Mouse (Mus musculus) cortical plate, adult 2 months (tissue): ENCODE results near the gene Gm9918. TPM values are rescaled to one million over a fixed set of nuclear protein-coding genes. Genes with fewer than 3 reads are reported as not detected.
A peak's percentile ranks its signal among the peaks of the same experiment; 100 is the strongest.

Experiments
- H3K27ac ChIP-seq: fragments of 200-500 bp; 2 replicates; pipeline ENCODE4 v1.5.1; 2012; ENCODE audit warnings: low read length, control low read depth, inconsistent platforms; ENCODE audit not compliant: insufficient read depth
- H3K4me1 ChIP-seq: fragments of 200-500 bp; 2 replicates; pipeline ENCODE4 v1.6.1; 2011; ENCODE audit warnings: low read length; ENCODE audit not compliant: control insufficient read depth, insufficient read depth
- H3K4me3 ChIP-seq: fragments of 200-500 bp; 2 replicates; pipeline ENCODE4 v1.5.1; 2011; ENCODE audit warnings: mild to moderate bottlenecking, low read length, control low read depth; ENCODE audit not compliant: insufficient read depth
- CTCF ChIP-seq: fragments of 200-500 bp; IDR thresholded peaks from 2 replicates; pipeline ENCODE4 v1.5.1; 2011; ENCODE audit warnings: mild to moderate bottlenecking, control low read depth, low read length; ENCODE audit not compliant: insufficient read depth; ENCODE audit errors: extremely low read depth
- POLR2A ChIP-seq: fragments of 200-500 bp; IDR thresholded peaks from 2 replicates; pipeline ENCODE4 v1.6.1; 2011; ENCODE audit warnings: mild to moderate bottlenecking, low read length, control low read depth; ENCODE audit not compliant: insufficient read depth; ENCODE audit errors: extremely low read depth
- polyA plus RNA-seq: library from polyadenylated mRNA; depleted of rRNA; stranded (reverse); fragments of >200 nt; gene quantifications from 2 replicates; pipeline ENCODE4 v1.2.3, GENCODE M21; 2012; rRNA removed

Gm9918 gene
- polyA plus RNA-seq, 1 experiment: 0.04 TPM

DNA sequence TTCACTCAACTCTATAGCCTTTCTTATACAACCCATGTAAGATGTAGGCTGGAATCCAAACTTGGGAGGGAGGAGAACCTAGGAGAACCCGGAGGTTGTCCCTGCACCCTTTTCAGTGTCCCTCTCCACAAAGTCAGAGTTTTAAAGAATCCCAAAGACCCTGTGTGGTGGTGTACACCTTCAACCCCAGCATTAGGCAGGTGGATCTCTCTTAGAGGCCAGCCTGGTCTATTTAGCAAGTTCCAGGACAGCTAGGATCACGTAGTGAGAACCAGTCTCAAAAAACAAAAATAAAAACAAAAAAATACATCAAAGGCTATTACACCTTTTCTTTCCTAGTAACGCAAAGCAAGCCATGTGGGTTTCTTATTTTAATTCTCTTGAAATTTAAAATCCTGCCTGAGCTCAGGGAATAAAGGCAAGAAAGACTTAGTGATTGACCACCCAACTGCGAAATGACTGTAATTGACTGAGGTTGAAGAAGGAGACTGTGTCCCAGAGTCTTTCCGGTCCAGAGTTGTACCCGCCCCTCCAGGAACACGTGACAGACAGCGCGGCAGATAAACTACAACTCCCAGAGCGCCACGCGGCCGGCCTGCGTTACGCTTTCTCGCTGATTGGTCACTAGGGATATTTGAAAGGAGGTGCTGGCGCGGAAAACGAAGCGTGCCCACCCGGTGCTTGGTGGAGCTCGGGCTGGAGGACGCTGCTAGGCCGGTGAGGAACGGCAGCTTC lies 25.4 kb downstream of the Gm9918 start, which contains the start of gene Espl1:
Espl1 (plus strand) TSS at position 634 of the 735 bp plus-strand sequence.
- no peaks in the 10 kb centered on the region; the same call in 1 of the 2 replicates for H3K4me1 ChIP-seq
- TF ChIP-seq CTCF: no peak
- peak; percentile 84 for TF ChIP-seq POLR2A
- peak within 1 kb of the TSS; percentile 36 for H3K4me3 ChIP-seq
- no peak within 1 kb of the TSS for H3K27ac ChIP-seq

DNA sequence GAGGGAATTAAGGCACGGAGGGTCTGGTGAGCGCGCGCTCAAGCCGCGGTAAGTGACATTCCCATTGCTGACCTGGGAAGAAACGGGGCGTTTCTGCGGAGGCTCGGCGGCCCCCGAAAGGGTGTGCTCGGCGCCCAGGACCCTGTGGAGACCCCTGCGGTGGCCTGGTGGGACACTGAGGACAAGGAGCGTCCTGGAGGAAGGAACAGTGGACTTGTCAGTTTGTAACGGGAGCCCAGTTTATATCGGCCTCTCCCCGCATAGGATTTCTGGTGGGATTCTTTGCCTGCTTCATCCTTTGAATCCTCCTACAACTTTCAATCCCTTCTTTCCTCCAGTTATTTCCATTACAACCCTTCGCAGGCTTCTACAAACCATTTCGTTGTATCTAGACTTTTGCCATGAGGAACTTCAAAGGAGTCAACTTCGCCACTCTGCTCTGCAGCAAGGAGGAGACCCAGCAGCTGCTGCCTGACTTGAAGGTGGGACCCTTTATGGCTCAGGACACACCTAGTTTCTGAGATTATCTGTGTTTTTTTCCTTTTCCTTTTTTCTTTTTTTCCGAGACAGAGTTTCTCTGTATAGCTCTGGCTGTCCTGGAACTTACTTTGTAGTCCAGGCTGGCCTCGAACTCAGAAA lies 26.1 kb downstream of the Gm9918 start:
- H3K27ac ChIP-seq: no peak overlapping the region
- no peak for TF ChIP-seq CTCF
- no peak for TF ChIP-seq POLR2A

DNA sequence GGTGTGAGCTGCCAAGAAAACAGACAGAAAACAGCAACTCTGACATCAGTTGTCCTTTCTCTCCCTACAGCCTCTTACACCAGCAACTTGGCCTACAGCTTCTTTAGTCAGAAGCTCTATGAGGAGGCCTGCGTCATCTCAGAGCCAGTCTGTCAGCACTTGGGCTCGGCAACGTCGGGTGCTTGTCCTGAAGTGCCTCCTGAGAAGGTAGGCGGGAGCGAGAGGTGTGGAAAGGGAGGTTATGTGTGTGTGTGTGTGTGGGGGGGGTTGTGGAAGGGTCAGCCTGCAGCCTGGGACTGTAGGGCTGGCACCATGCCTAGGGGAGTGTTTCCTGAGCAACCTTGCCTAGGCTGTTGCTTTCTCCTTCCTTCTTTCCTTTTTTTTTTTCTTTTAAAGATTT lies 32.2 kb downstream of the Gm9918 start:
- no peaks in the 10 kb centered on the region for H3K4me1 ChIP-seq

More for the DNA sequence above, 26.1 kb downstream of the Gm9918 start:
- Histone ChIP-seq H3K4me3 (peak overlapping the region; percentile 36), H3K4me1 (no peaks in the 10 kb centered on the region; the same call in 1 of the 2 replicates)

DNA sequence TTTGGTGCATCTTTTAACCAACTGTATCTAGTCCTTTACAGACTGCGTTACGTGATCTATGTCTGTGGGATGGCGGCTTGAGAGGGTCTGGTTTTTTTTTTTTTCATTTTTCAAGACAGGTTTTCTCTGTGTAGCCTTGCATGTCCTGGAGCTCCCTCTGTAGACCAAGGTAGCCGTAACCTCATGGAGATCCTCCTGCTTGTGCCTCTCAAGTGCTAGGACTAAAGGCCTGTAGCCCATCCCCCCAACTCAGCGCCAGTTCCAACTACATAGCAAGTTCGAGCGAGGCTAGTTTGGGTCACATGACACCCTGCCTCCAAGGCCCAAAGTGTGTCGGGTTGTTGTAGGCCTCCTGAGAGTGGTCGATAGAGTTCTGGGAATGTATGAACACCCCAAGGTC lies 38.4 kb downstream of the Gm9918 start:
- H3K4me3 ChIP-seq: no peak overlapping the region
- H3K4me1 ChIP-seq: no peaks in the 10 kb centered on the region
- H3K27ac ChIP-seq: no peak overlapping the region
- TF ChIP-seq CTCF (no peak), POLR2A (no peak)

More for the DNA sequence above, 32.2 kb downstream of the Gm9918 start:
- Histone ChIP-seq H3K4me3 (no peak overlapping the region), H3K27ac (no peak overlapping the region)
- TF ChIP-seq POLR2A (no peak), CTCF (no peak)

DNA sequence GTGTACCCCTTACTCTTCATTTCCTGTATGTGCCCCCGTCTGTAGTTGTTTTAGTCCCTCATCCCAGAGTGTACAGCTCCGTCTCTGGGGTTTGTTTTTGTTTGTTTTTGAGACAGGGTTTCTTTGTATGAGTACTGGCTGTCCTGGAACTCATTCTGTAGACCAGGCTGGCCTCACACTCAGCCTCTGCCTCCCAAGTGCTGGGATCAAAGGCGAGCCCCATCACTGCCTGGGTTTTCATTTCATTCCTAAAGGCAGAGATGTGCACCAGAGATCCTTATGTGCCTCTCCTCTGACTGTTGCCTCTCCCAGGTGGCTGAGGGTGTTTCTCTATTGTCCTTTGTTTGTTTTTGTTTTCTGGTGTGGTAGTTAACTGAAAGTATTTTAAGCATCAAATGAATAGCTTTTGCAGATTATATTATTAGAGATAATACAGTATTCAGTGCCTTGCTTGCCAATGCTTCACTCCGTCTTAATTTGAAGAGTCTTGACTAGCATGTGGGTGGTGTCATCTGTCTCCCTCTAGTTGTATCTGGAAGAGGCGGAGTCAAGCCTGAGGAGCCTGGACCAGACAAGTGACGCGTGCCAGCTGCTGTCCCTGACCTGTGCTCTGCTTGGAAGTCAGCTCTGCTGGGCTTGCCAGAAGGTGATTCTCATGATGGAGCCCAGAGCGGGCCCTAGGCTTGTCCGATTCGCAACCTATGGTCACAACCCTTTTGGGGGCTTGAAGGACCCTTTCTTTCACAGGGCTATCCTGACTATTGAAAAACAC lies 39.9 kb downstream of the Gm9918 start:
- TF ChIP-seq CTCF (no peak), POLR2A (no peak)
- H3K4me1 ChIP-seq: no peaks in the 10 kb centered on the region
- no peak overlapping the region for H3K27ac ChIP-seq
- no peak overlapping the region for H3K4me3 ChIP-seq

DNA sequence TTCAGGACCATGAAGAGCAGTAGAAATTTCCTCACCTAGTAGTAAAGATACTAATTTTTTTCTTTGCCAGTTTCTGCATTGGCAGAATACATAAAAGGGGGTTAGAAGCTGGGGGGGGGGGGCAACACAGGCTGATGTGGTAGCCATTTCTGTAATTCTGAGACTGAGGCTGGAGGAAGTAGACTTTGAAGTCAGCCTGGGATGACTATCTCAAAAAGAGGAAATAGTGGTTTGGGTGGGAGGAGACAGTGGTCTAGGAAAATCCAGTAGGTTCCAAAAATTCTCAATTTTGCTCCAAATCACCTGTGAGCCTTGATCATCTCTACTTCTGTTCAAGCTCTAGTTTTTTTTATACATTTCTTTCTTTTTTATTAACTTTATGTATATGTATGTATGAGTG lies 41.1 kb downstream of the Gm9918 start:
- no peak for TF ChIP-seq CTCF
- no peak for TF ChIP-seq POLR2A
- H3K4me3 ChIP-seq: no peak overlapping the region

DNA sequence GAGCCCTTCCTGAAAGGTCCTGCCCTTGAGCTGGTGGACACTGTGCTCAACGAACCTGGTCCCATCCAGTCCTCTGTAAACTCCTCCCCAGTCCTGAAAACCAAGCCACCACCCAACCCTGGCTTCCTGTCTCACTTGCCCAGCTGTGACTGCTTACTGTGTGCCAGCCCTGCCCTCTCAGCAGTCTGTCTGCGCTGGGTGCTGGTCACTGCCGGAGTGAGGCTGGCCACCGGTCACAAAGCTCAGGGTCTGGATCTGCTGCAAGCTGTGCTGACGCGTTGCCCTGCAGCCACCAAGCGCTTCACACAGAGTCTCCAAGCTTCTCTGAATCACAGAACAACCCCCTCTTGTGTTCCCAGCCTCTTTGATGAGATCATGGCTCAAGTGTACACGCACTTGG lies 44.9 kb downstream of the Gm9918 start:
- no peak overlapping the region for H3K27ac ChIP-seq
- no peak overlapping the region for H3K4me3 ChIP-seq

More for the DNA sequence above, 41.1 kb downstream of the Gm9918 start:
- H3K27ac ChIP-seq: no peak overlapping the region
- no peaks in the 10 kb centered on the region for H3K4me1 ChIP-seq

DNA sequence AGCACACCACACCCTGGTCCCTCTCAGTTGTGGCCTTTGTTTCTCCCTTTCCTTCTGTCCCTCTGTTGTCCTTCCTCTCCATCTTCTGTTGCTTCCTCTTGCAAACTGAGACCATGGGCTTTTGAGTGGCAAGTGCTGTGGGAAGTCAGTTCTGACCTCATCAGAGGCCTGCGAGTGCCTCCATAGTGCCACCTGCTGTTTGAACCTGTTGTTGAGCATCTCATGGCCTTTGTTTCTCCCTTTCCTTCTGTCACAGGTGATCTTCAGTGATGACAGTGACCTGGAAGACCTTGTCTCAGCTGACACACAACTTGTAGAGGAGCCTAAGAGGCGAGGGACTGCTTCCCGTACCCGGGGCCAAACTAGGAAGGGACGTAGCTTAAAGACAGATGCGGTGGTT lies 45.9 kb downstream of the Gm9918 start:
- Histone ChIP-seq H3K27ac (no peak overlapping the region), H3K4me3 (no peak overlapping the region), H3K4me1 (no peaks in the 10 kb centered on the region)
- peak; percentile 75 for TF ChIP-seq CTCF
- no peak for TF ChIP-seq POLR2A

More for the DNA sequence above, 44.9 kb downstream of the Gm9918 start:
- TF ChIP-seq CTCF (no peak), POLR2A (no peak)
- H3K4me1 ChIP-seq: no peaks in the 10 kb centered on the region

Other genes with a start within 250 kb of the Gm9918 start
- gene Krt18, start 242.4 kb upstream of the Gm9918 start, polyA plus RNA-seq: 0.30 and 0.46 TPM in 2 replicates
- gene Eif4b, start 196.8 kb upstream of the Gm9918 start, polyA plus RNA-seq: 100 and 107 TPM in 2 replicates
- gene Tns2, start 170.2 kb upstream of the Gm9918 start, polyA plus RNA-seq: 19.4 and 20.5 TPM in 2 replicates
- 152 and 156 TPM in 2 replicates for gene Spryd3, start 134.3 kb upstream of the Gm9918 start, polyA plus RNA-seq
- 69.5 and 71.7 TPM in 2 replicates for gene Igfbp6, start 126.2 kb upstream of the Gm9918 start, polyA plus RNA-seq
- 0.17 and 0.28 TPM in 2 replicates for gene Soat2, start 120.0 kb upstream of the Gm9918 start, polyA plus RNA-seq
- gene Zfp740, start 67.3 kb upstream of the Gm9918 start, polyA plus RNA-seq: 51.3 and 57.6 TPM in 2 replicates
- gene Csad, start 65.8 kb upstream of the Gm9918 start, polyA plus RNA-seq: 34.6 and 39.7 TPM in 2 replicates
- 0.86 and 1.5 TPM in 2 replicates for gene Itgb7, start 38.6 kb upstream of the Gm9918 start, polyA plus RNA-seq
- gene Rarg, start 13.0 kb upstream of the Gm9918 start, polyA plus RNA-seq: 11.3 and 12.3 TPM in 2 replicates
- 54.0 and 55.5 TPM in 2 replicates for gene Mfsd5, start 8.9 kb downstream of the Gm9918 start, polyA plus RNA-seq
- gene Espl1, start 25.7 kb downstream of the Gm9918 start, polyA plus RNA-seq: 0.52 and 1.6 TPM in 2 replicates
- 466 and 495 TPM in 2 replicates for gene Pfdn5, start 55.6 kb downstream of the Gm9918 start, polyA plus RNA-seq
- 87.0 and 92.7 TPM in 2 replicates for gene Myg1, start 61.1 kb downstream of the Gm9918 start, polyA plus RNA-seq
- 20.2 and 23.2 TPM in 2 replicates for gene Aaas, start 80.2 kb downstream of the Gm9918 start, polyA plus RNA-seq
- 1.6 and 2.3 TPM in 2 replicates for gene Sp7, start 96.6 kb downstream of the Gm9918 start, polyA plus RNA-seq
- gene Sp1, start 135.6 kb downstream of the Gm9918 start, polyA plus RNA-seq: 10.3 and 10.5 TPM in 2 replicates
- gene Amhr2, start 174.8 kb downstream of the Gm9918 start, polyA plus RNA-seq: 1.2 and 1.4 TPM in 2 replicates
- 85.6 and 90.3 TPM in 2 replicates for gene Prr13, start 188.5 kb downstream of the Gm9918 start, polyA plus RNA-seq
- 415 and 432 TPM in 2 replicates for gene Pcbp2, start 200.0 kb downstream of the Gm9918 start, polyA plus RNA-seq
- not detected in 2 replicates for gene Gm10337, start 233.2 kb downstream of the Gm9918 start, polyA plus RNA-seq
- gene Map3k12, start 246.5 kb downstream of the Gm9918 start, polyA plus RNA-seq: 98.9 and 105 TPM in 2 replicates
- 62.7 and 74.0 TPM in 2 replicates for gene Tarbp2, start 247.6 kb downstream of the Gm9918 start, polyA plus RNA-seq